Mouse (Mus musculus): ENCODE measurements at regions not wholly inside any gene's neighbourhood (a gene's known extent, or its start where the extent isn't known, plus 50 kb on each side); places are given as distances from the start of the nearest gene placed in this dataset.

- DNase-seq (ENCODE audit: low spot score) (no peak), ATAC-seq (ENCODE audit: extremely low read depth, insufficient number of reproducible peaks, low FRiP score, poor library complexity, severe bottlenecking) (no peak)
- Histone ChIP-seq H3K4me1 (ENCODE audit: insufficient read depth, low read depth, low read length) (no peaks in the 10 kb centered on the region), H3K36me3 (replicated peaks) (no peaks in the 10 kb centered on the region), H3K27me3 (ENCODE audit: insufficient read depth, low read length) (no peaks in the 10 kb centered on the region), H3K9me3 (replicated peaks) (no peaks in the 10 kb centered on the region), H3K4me3 (ENCODE audit: low read depth, low read length) (no peak overlapping the region)
- TF ChIP-seq POLR2AphosphoS5 (IDR thresholded peaks at IDR 0.05; ENCODE audit: insufficient replicate concordance, low read depth, low read length) (no peak), GATA1 (IDR thresholded peaks at IDR 0.05; ENCODE audit: borderline replicate concordance, low read length) (no peak), CTCF (IDR thresholded peaks at IDR 0.05; ENCODE audit: low read depth, low read length) (no peak), GATA2 (IDR thresholded peaks at IDR 0.05; ENCODE audit: borderline replicate concordance, low read depth, low read length) (no peak)
Measured at GRCm38 (mm10) chr16:86127391-86127790, 225.8 kb upstream of the Adamts5 start.

GRCm38 (mm10) chr16:86124182-86124581, 222.6 kb upstream of the Adamts5 start:
- ATAC-seq (ENCODE audit: extremely low read depth, insufficient number of reproducible peaks, low FRiP score, poor library complexity, severe bottlenecking) (no peak), DNase-seq (ENCODE audit: low spot score) (no peak)
- no peaks in the 10 kb centered on the region for H3K9me3 ChIP-seq (replicated peaks)
- no peaks in the 10 kb centered on the region for H3K36me3 ChIP-seq (replicated peaks)
- no peaks in the 10 kb centered on the region for H3K4me1 ChIP-seq (ENCODE audit: insufficient read depth, low read depth, low read length)
- H3K27me3 ChIP-seq (ENCODE audit: insufficient read depth, low read length): no peaks in the 10 kb centered on the region
- H3K4me3 ChIP-seq (ENCODE audit: low read depth, low read length): no peak overlapping the region
- no peak for TF ChIP-seq POLR2AphosphoS5 (IDR thresholded peaks at IDR 0.05; ENCODE audit: insufficient replicate concordance, low read depth, low read length)
- no peak for TF ChIP-seq GATA1 (IDR thresholded peaks at IDR 0.05; ENCODE audit: borderline replicate concordance, low read length)

GRCm38 (mm10) chr16:86122936-86123335, 221.3 kb upstream of the Adamts5 start:
- ATAC-seq (ENCODE audit: extremely low read depth, insufficient number of reproducible peaks, low FRiP score, poor library complexity, severe bottlenecking) (no peak), DNase-seq (ENCODE audit: low spot score) (no peak)
- Histone ChIP-seq H3K36me3 (replicated peaks) (no peaks in the 10 kb centered on the region), H3K4me3 (ENCODE audit: low read depth, low read length) (no peak overlapping the region), H3K4me1 (ENCODE audit: insufficient read depth, low read depth, low read length) (no peaks in the 10 kb centered on the region), H3K9me3 (replicated peaks) (no peaks in the 10 kb centered on the region), H3K27me3 (ENCODE audit: insufficient read depth, low read length) (no peaks in the 10 kb centered on the region)
- TF ChIP-seq GATA1 (IDR thresholded peaks at IDR 0.05; ENCODE audit: borderline replicate concordance, low read length) (no peak), CTCF (IDR thresholded peaks at IDR 0.05; ENCODE audit: low read depth, low read length) (no peak), GATA2 (IDR thresholded peaks at IDR 0.05; ENCODE audit: borderline replicate concordance, low read depth, low read length) (no peak), POLR2AphosphoS5 (IDR thresholded peaks at IDR 0.05; ENCODE audit: insufficient replicate concordance, low read depth, low read length) (no peak), TAL1 (conservative IDR thresholded peaks at IDR 0.05; ENCODE audit: low read depth, low read length) (no peak)

GRCm38 (mm10) chr16:86117959-86118358, 216.3 kb upstream of the Adamts5 start:
- Histone ChIP-seq H3K4me1 (ENCODE audit: insufficient read depth, low read depth, low read length) (no peaks in the 10 kb centered on the region), H3K4me3 (ENCODE audit: low read depth, low read length) (no peak overlapping the region), H3K36me3 (replicated peaks) (no peaks in the 10 kb centered on the region), H3K27me3 (ENCODE audit: insufficient read depth, low read length) (no peaks in the 10 kb centered on the region), H3K9me3 (replicated peaks) (no peaks in the 10 kb centered on the region)
- TF ChIP-seq CTCF (IDR thresholded peaks at IDR 0.05; ENCODE audit: low read depth, low read length) (no peak), GATA1 (IDR thresholded peaks at IDR 0.05; ENCODE audit: borderline replicate concordance, low read length) (no peak)
- DNase-seq (ENCODE audit: low spot score): no peak
- no peak for ATAC-seq (ENCODE audit: extremely low read depth, insufficient number of reproducible peaks, low FRiP score, poor library complexity, severe bottlenecking)

GRCm38 (mm10) chr16:86115587-86116376, 214.2 kb upstream of the Adamts5 start:
- Histone ChIP-seq H3K4me1 (ENCODE audit: insufficient read depth, low read depth, low read length) (no peaks in the 10 kb centered on the region), H3K36me3 (replicated peaks) (no peaks in the 10 kb centered on the region), H3K9me3 (replicated peaks) (peaks cover 5% of the 10 kb centered on the region), H3K4me3 (ENCODE audit: low read depth, low read length) (no peak overlapping the region), H3K27me3 (ENCODE audit: insufficient read depth, low read length) (no peaks in the 10 kb centered on the region)
- no peak for DNase-seq (ENCODE audit: low spot score)
- TF ChIP-seq POLR2AphosphoS5 (IDR thresholded peaks at IDR 0.05; ENCODE audit: insufficient replicate concordance, low read depth, low read length) (no peak), GATA1 (IDR thresholded peaks at IDR 0.05; ENCODE audit: borderline replicate concordance, low read length) (no peak), TAL1 (conservative IDR thresholded peaks at IDR 0.05; ENCODE audit: low read depth, low read length) (no peak), GATA2 (IDR thresholded peaks at IDR 0.05; ENCODE audit: borderline replicate concordance, low read depth, low read length) (no peak), CTCF (IDR thresholded peaks at IDR 0.05; ENCODE audit: low read depth, low read length) (no peak)
- no peak for ATAC-seq (ENCODE audit: extremely low read depth, insufficient number of reproducible peaks, low FRiP score, poor library complexity, severe bottlenecking)

- Histone ChIP-seq H3K9me3 (replicated peaks) (no peaks in the 10 kb centered on the region), H3K4me3 (ENCODE audit: low read depth, low read length) (no peak overlapping the region), H3K36me3 (replicated peaks) (no peaks in the 10 kb centered on the region), H3K27me3 (ENCODE audit: insufficient read depth, low read length) (no peaks in the 10 kb centered on the region), H3K4me1 (ENCODE audit: insufficient read depth, low read depth, low read length) (no peaks in the 10 kb centered on the region)
- no peak for TF ChIP-seq CTCF (IDR thresholded peaks at IDR 0.05; ENCODE audit: low read depth, low read length)
- ATAC-seq (ENCODE audit: extremely low read depth, insufficient number of reproducible peaks, low FRiP score, poor library complexity, severe bottlenecking) (no peak), DNase-seq (ENCODE audit: low spot score) (no peak)
Measured at GRCm38 (mm10) chr16:86094461-86094860, 192.8 kb upstream of the Adamts5 start.

- H3K36me3 ChIP-seq (replicated peaks): no peaks in the 10 kb centered on the region
- no peak for ATAC-seq (ENCODE audit: extremely low read depth, insufficient number of reproducible peaks, low FRiP score, poor library complexity, severe bottlenecking)
- no peak for DNase-seq (ENCODE audit: low spot score)
- H3K27me3 ChIP-seq (ENCODE audit: insufficient read depth, low read length): no peaks in the 10 kb centered on the region
- no peaks in the 10 kb centered on the region for H3K4me1 ChIP-seq (ENCODE audit: insufficient read depth, low read depth, low read length)
- no peaks in the 10 kb centered on the region for H3K9me3 ChIP-seq (replicated peaks)
- no peak overlapping the region for H3K4me3 ChIP-seq (ENCODE audit: low read depth, low read length)
- no peak for TF ChIP-seq GATA2 (IDR thresholded peaks at IDR 0.05; ENCODE audit: borderline replicate concordance, low read depth, low read length)
- no peak for TF ChIP-seq POLR2AphosphoS5 (IDR thresholded peaks at IDR 0.05; ENCODE audit: insufficient replicate concordance, low read depth, low read length)
- TF ChIP-seq CTCF (IDR thresholded peaks at IDR 0.05; ENCODE audit: low read depth, low read length): no peak
- no peak for TF ChIP-seq GATA1 (IDR thresholded peaks at IDR 0.05; ENCODE audit: borderline replicate concordance, low read length)
- TF ChIP-seq TAL1 (conservative IDR thresholded peaks at IDR 0.05; ENCODE audit: low read depth, low read length): no peak
Measured at GRCm38 (mm10) chr16:86090175-86090574, 188.5 kb upstream of the Adamts5 start.

Data from G1E (cell line).